ENCODE assay signal across 13 mouse cellular contexts in the genomic region with DNA sequence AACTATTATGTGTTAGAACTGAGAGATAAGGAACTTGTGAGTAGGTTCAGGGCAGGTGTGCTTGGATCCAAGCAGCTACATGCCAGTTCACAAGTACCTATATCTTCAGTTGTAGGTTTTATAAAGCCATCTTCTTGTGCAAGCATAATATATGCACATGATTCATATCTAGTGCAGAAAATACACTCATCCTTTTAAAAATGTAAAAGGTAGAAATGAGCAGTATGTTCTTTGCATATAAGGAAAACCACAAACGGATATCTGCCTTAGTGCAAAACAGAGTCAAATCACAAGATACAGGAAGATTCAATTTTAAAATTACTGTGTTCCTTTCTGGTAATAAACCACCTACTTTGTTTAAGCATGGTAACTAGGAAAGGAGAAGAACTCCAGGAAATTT.
DNase-seq lines count a peak whose midpoint lies in the region; ATAC-seq and TF ChIP-seq lines count a peak whose summit lies in the region.
"Had no signal": no experiment of that assay in that cellular context is flagged by ENCODE, and none has a peak within 500 bp of the region (broad histone marks: within the 10 kb centered on the region; RNA-seq: fewer than 3 reads in every experiment).

No protein-coding gene starts in this region.

- H3K9ac ChIP-seq in MEL (ENCODE audit: control insufficient read depth, low read depth, low read length, poor library complexity, severe bottlenecking), result no peak overlapping the region

- H3K27ac ChIP-seq in MEL (ENCODE audit: control insufficient read depth, low read depth, low read length), result no peak overlapping the region

- H3K4me3 ChIP-seq in MEL (ENCODE audit: control insufficient read depth in 1 of 2, insufficient read depth in 1 of 2, low read depth in 2 of 2, low read length in 2 of 2), result no peak overlapping the region

- no peaks in the 10 kb centered on the region for H3K27me3 ChIP-seq in MEL (ENCODE audit: control insufficient read depth in 1 of 2, insufficient read depth in 2 of 2, low read length in 2 of 2)
- H3K27me3 ChIP-seq: CH12.LX, Patski had no signal

- no peaks in the 10 kb centered on the region for H3K79me2 ChIP-seq in MEL (ENCODE audit: control insufficient read depth, insufficient read depth, low read length, poor library complexity)

- TF ChIP-seq POLR2A in MEL (IDR thresholded peaks at IDR 0.05; ENCODE audit: control insufficient read depth in 1 of 2, insufficient read depth in 1 of 2, low read depth in 1 of 2, low read length in 2 of 2, poor library complexity in 1 of 2), result no peak

- peak; percentile 69 for ATAC-seq in frontal cortex, adult (ENCODE audit: low TSS enrichment)
- ATAC-seq in activated CD4-positive, CD25-positive, alpha-beta regulatory T cell, adult 4 months, result no peak
- ATAC-seq: CD4-positive, CD25-positive, alpha-beta regulatory T cell, adult 4 months; Patski had no signal

- H3K9me3 ChIP-seq in MEL (replicated peaks; ENCODE audit: insufficient read depth, low read length), result no peaks in the 10 kb centered on the region
- H3K9me3 ChIP-seq: G1E had no signal

- peaks cover 0 to 28% of the 10 kb centered on the region in 2 experiments; a peak in 2 of 4 replicates for H3K4me1 ChIP-seq in MEL (ENCODE audit: control insufficient read depth in 1 of 2, insufficient read depth in 2 of 2, low read length in 2 of 2)

- H3K36me3 ChIP-seq in MEL (ENCODE audit: control insufficient read depth in 1 of 2, insufficient read depth in 2 of 2, low read length in 2 of 2), result peaks cover 0 to 19% of the 10 kb centered on the region in 2 experiments; a peak in 2 of 4 replicates
- H3K36me3 ChIP-seq: G1E had no signal

- no peak for TF ChIP-seq CTCF in MEL (IDR thresholded peaks at IDR 0.05 in 2 of 3, conservative IDR thresholded peaks at IDR 0.05 in 1 of 3; ENCODE audit: control insufficient read depth in 1 of 3, insufficient read depth in 1 of 3, low read depth in 2 of 3, low read length in 3 of 3, poor library complexity in 1 of 3, severe bottlenecking in 1 of 3)

- peak in 1 of 2 experiments; percentile 52; a peak in 1 of 4 replicates for TF ChIP-seq EP300 in MEL (IDR thresholded peaks at IDR 0.05; ENCODE audit: low read depth in 1 of 2, low read length in 2 of 2)

- DNase-seq in frontal cortex, adult 2 months (ENCODE audit: extremely low spot score in 1 of 2, low spot score in 1 of 2), result no peak
- DNase-seq in MEL (ENCODE audit: low read depth, low spot score), result no peak
- DNase-seq in brain, adult 2 months (ENCODE audit: low read depth, low spot score), result peak; percentile 1
- DNase-seq in adrenal gland, postnatal 36 days, result no peak
- DNase-seq: B cell, adult 2 months; cerebellum, adult 11 months; cerebellum, adult 9-11 months had no signal

- no peak for TF ChIP-seq RAD21 in MEL (IDR thresholded peaks at IDR 0.05; ENCODE audit: low read depth, low read length)

TF ChIP-seq in MEL, 35 proteins besides CTCF, POLR2A, EP300 and RAD21:
- no peak for TF ChIP-seq TBP (IDR thresholded peaks at IDR 0.05; ENCODE audit: low read depth, low read length)
- TF ChIP-seq JUND (IDR thresholded peaks at IDR 0.05; ENCODE audit: low read depth, low read length), result no peak
- TF ChIP-seq ETS1 (IDR thresholded peaks at IDR 0.05; ENCODE audit: low read depth, low read length), result peak; percentile 23; the same call in 1 of the 2 replicates
- no peak for TF ChIP-seq CHD1 (IDR thresholded peaks at IDR 0.05; ENCODE audit: low read depth, low read length)
- peak; percentile 21; the same call in 1 of the 2 replicates for TF ChIP-seq MXI1 (IDR thresholded peaks at IDR 0.05; ENCODE audit: low read depth, low read length)
- 0 out of 2 replicates have a peak, but pooled peaks have one; percentile 22 for TF ChIP-seq KAT2A (conservative IDR thresholded peaks at IDR 0.05; ENCODE audit: low read depth, low read length)
